Mouse (Mus musculus): Measurements from ENCODE around the gene Coq2. TPM values are rescaled to one million over a fixed set of nuclear protein-coding genes. Genes with fewer than 3 reads are reported as not detected.

The Coq2 gene
- polyA plus RNA-seq, 1 experiment, result 86.2 TPM

- Histone ChIP-seq H3K27me3 (ENCODE audit: control insufficient read depth, insufficient read depth, low read length) (no peaks in the 10 kb centered on the region), H3K27ac (ENCODE audit: insufficient read depth, low read depth, low read length) (no peak overlapping the region), H3K4me3 (ENCODE audit: low read depth, low read length) (no peak overlapping the region), H3K36me3 (ENCODE audit: control insufficient read depth, insufficient read depth, low read length) (0 out of 2 replicates have a peak, but pooled peaks cover 3% of the 10 kb centered on the region), H3K4me1 (ENCODE audit: control insufficient read depth, insufficient read depth, insufficient read length, low read length) (no peaks in the 10 kb centered on the region)
- 81% methylated on average over 6 of the region's 6 CpGs for WGBS
- TF ChIP-seq CTCF (IDR thresholded peaks at IDR 0.05; ENCODE audit: extremely low read depth, insufficient read length, insufficient replicate concordance, low read depth, low read length), result no peak
- TF ChIP-seq POLR2A (IDR thresholded peaks at IDR 0.05; ENCODE audit: low read depth, low read length), result no peak
Observed at GRCm38 (mm10) chr5:100680542-100680933, 5.6 kb upstream of the Coq2 start.

- 75% methylated on average over 18 of the region's 18 CpGs for WGBS
- H3K27me3 ChIP-seq (ENCODE audit: control insufficient read depth, insufficient read depth, low read length), result no peaks in the 10 kb centered on the region
- no peak overlapping the region for H3K27ac ChIP-seq (ENCODE audit: insufficient read depth, low read depth, low read length)
- H3K36me3 ChIP-seq (ENCODE audit: control insufficient read depth, insufficient read depth, low read length), result 0 out of 2 replicates have a peak, but pooled peaks cover 3% of the 10 kb centered on the region
- TF ChIP-seq CTCF (IDR thresholded peaks at IDR 0.05; ENCODE audit: extremely low read depth, insufficient read length, insufficient replicate concordance, low read depth, low read length) (no peak), POLR2A (IDR thresholded peaks at IDR 0.05; ENCODE audit: low read depth, low read length) (no peak)
- no peaks in the 10 kb centered on the region; the same call in 1 of the 2 replicates for H3K4me1 ChIP-seq (ENCODE audit: control insufficient read depth, insufficient read depth, insufficient read length, low read length)
- H3K4me3 ChIP-seq (ENCODE audit: low read depth, low read length), result no peak overlapping the region
Observed at GRCm38 (mm10) chr5:100679911-100680541, 5.1 kb upstream of the Coq2 start.

GRCm38 (mm10) chr5:100673745-100674486 lies 1.0 kb downstream of the Coq2 start:
- H3K4me1 ChIP-seq (ENCODE audit: control insufficient read depth, insufficient read depth, insufficient read length, low read length), result peaks cover 14% of the 10 kb centered on the region
- no peaks in the 10 kb centered on the region for H3K36me3 ChIP-seq (ENCODE audit: control insufficient read depth, insufficient read depth, low read length)
- TF ChIP-seq CTCF (IDR thresholded peaks at IDR 0.05; ENCODE audit: extremely low read depth, insufficient read length, insufficient replicate concordance, low read depth, low read length), result no peak
- peak; percentile 67 for TF ChIP-seq POLR2A (IDR thresholded peaks at IDR 0.05; ENCODE audit: low read depth, low read length)
- WGBS, result under 1% methylated on average over 71 of the region's 71 CpGs
- H3K4me3 ChIP-seq (ENCODE audit: low read depth, low read length), result peak overlapping the region; percentile 71
- H3K27ac ChIP-seq (ENCODE audit: insufficient read depth, low read depth, low read length), result peak overlapping the region; percentile 32
- no peaks in the 10 kb centered on the region for H3K27me3 ChIP-seq (ENCODE audit: control insufficient read depth, insufficient read depth, low read length)

GRCm38 (mm10) chr5:100672403-100672802 lies 2.5 kb downstream of the Coq2 start:
- WGBS, result 18% methylated on average over 4 of the region's 4 CpGs

GRCm38 (mm10) chr5:100671897-100672296 lies 3.0 kb downstream of the Coq2 start:
- no peaks in the 10 kb centered on the region for H3K27me3 ChIP-seq (ENCODE audit: control insufficient read depth, insufficient read depth, low read length)
- WGBS, result 12% methylated on average over 3 of the region's 3 CpGs
- H3K4me1 ChIP-seq (ENCODE audit: control insufficient read depth, insufficient read depth, insufficient read length, low read length), result peaks cover 14% of the 10 kb centered on the region
- H3K36me3 ChIP-seq (ENCODE audit: control insufficient read depth, insufficient read depth, low read length), result peaks cover 4% of the 10 kb centered on the region; the same call in 1 of the 2 replicates
- peak overlapping the region; percentile 25; the same call in 1 of the 2 replicates for H3K27ac ChIP-seq (ENCODE audit: insufficient read depth, low read depth, low read length)
- TF ChIP-seq CTCF (IDR thresholded peaks at IDR 0.05; ENCODE audit: extremely low read depth, insufficient read length, insufficient replicate concordance, low read depth, low read length) (no peak), POLR2A (IDR thresholded peaks at IDR 0.05; ENCODE audit: low read depth, low read length) (no peak)
- no peak overlapping the region for H3K4me3 ChIP-seq (ENCODE audit: low read depth, low read length)

More at GRCm38 (mm10) chr5:100672403-100672802, 2.5 kb downstream of the Coq2 start:
- peak overlapping the region; percentile 25; the same call in 1 of the 2 replicates for H3K27ac ChIP-seq (ENCODE audit: insufficient read depth, low read depth, low read length)
- TF ChIP-seq CTCF (IDR thresholded peaks at IDR 0.05; ENCODE audit: extremely low read depth, insufficient read length, insufficient replicate concordance, low read depth, low read length) (no peak), POLR2A (IDR thresholded peaks at IDR 0.05; ENCODE audit: low read depth, low read length) (no peak)
- no peaks in the 10 kb centered on the region for H3K27me3 ChIP-seq (ENCODE audit: control insufficient read depth, insufficient read depth, low read length)
- peak overlapping the region; percentile 0; the same call in 1 of the 2 replicates for H3K4me3 ChIP-seq (ENCODE audit: low read depth, low read length)
- peaks cover 2% of the 10 kb centered on the region; the same call in 1 of the 2 replicates for H3K36me3 ChIP-seq (ENCODE audit: control insufficient read depth, insufficient read depth, low read length)
- peaks cover 14% of the 10 kb centered on the region for H3K4me1 ChIP-seq (ENCODE audit: control insufficient read depth, insufficient read depth, insufficient read length, low read length)

GRCm38 (mm10) chr5:100671398-100671797 lies 3.5 kb downstream of the Coq2 start:
- 7% methylated on average over 5 of the region's 5 CpGs for WGBS
- peaks cover 6% of the 10 kb centered on the region for H3K36me3 ChIP-seq (ENCODE audit: control insufficient read depth, insufficient read depth, low read length)
- H3K27ac ChIP-seq (ENCODE audit: insufficient read depth, low read depth, low read length), result peak overlapping the region; percentile 91
- H3K4me3 ChIP-seq (ENCODE audit: low read depth, low read length), result no peak overlapping the region
- peaks cover 14% of the 10 kb centered on the region for H3K4me1 ChIP-seq (ENCODE audit: control insufficient read depth, insufficient read depth, insufficient read length, low read length)
- TF ChIP-seq POLR2A (IDR thresholded peaks at IDR 0.05; ENCODE audit: low read depth, low read length) (no peak), CTCF (IDR thresholded peaks at IDR 0.05; ENCODE audit: extremely low read depth, insufficient read length, insufficient replicate concordance, low read depth, low read length) (peak; percentile 71; the same call in 1 of the 2 replicates)
- no peaks in the 10 kb centered on the region for H3K27me3 ChIP-seq (ENCODE audit: control insufficient read depth, insufficient read depth, low read length)

- no peak overlapping the region for H3K4me3 ChIP-seq (ENCODE audit: low read depth, low read length)
- no peak overlapping the region for H3K27ac ChIP-seq (ENCODE audit: insufficient read depth, low read depth, low read length)
- WGBS, result 74% methylated on average over 1 of the region's 1 CpGs
- no peaks in the 10 kb centered on the region for H3K27me3 ChIP-seq (ENCODE audit: control insufficient read depth, insufficient read depth, low read length)
- H3K4me1 ChIP-seq (ENCODE audit: control insufficient read depth, insufficient read depth, insufficient read length, low read length), result peaks cover 21% of the 10 kb centered on the region
- H3K36me3 ChIP-seq (ENCODE audit: control insufficient read depth, insufficient read depth, low read length), result peaks cover 15% of the 10 kb centered on the region
- no peak for TF ChIP-seq POLR2A (IDR thresholded peaks at IDR 0.05; ENCODE audit: low read depth, low read length)
- TF ChIP-seq CTCF (IDR thresholded peaks at IDR 0.05; ENCODE audit: extremely low read depth, insufficient read length, insufficient replicate concordance, low read depth, low read length), result no peak
Observed at GRCm38 (mm10) chr5:100666965-100667364, 8.0 kb downstream of the Coq2 start.
